Mouse (Mus musculus) CH12.LX (cell line): ENCODE results near the gene Prr36. TPM values are rescaled to one million over a fixed set of nuclear protein-coding genes. Genes with fewer than 3 reads are reported as not detected.

Experiments used
- DNase-seq: peaks from one replicate; pipeline ENCODE4 v3.0.0-alpha.2; 2013; ENCODE audit errors: extremely low read depth
- H3K27ac ChIP-seq: 2 replicates; pipeline ENCODE4 v1.5.1; 2012; ENCODE audit warnings: low read depth, mild to moderate bottlenecking, control low read depth, moderate library complexity; ENCODE audit not compliant: insufficient read depth
- H3K27me3 ChIP-seq: replicated peaks from 2 replicates; pipeline ENCODE3; 2012; ENCODE audit warnings: inconsistent platforms
- H3K36me3 ChIP-seq, 2 experiments: replicated peaks in 1 of 2; 2 replicates each; pipeline versions ENCODE3 to v1.6.1; 2012; ENCODE audit warnings: inconsistent platforms in 1 of 2, low read length in 1 of 2, mild to moderate bottlenecking in 1 of 2, mixed read lengths in 1 of 2, moderate library complexity in 1 of 2; ENCODE audit not compliant: control insufficient read depth in 1 of 2, insufficient read depth in 1 of 2
- H3K4me1 ChIP-seq, 2 experiments: 2 replicates each; pipeline ENCODE4 v1.6.1; 2012; ENCODE audit warnings: inconsistent platforms in 1 of 2, moderate library complexity in 1 of 2; ENCODE audit not compliant: insufficient read depth in 2 of 2, control insufficient read depth in 1 of 2
- H3K4me2 ChIP-seq: 2 replicates; pipeline ENCODE4 v1.6.1; 2012; ENCODE audit warnings: low read depth, mild to moderate bottlenecking, control low read depth; ENCODE audit not compliant: poor library complexity, insufficient read depth, severe bottlenecking
- H3K4me3 ChIP-seq, 3 experiments: fragments of 150-350 bp in 1 of 3; sonication (generic) in 1 of 3; replicated peaks in 1 of 3; 2 replicates each; pipeline versions ENCODE3 to v1.5.1; 2011 to 2012; ENCODE audit warnings: low read depth in 2 of 3, low read length in 2 of 3, mild to moderate bottlenecking in 2 of 3, moderate library complexity in 2 of 3, control low read depth in 1 of 3, improper control_type of control experiment in 1 of 3, inconsistent platforms in 1 of 3, mixed read lengths in 1 of 3; ENCODE audit not compliant: poor library complexity in 1 of 3
- H3K79me2 ChIP-seq: replicated peaks from 2 replicates; pipeline ENCODE4 v1.6.1; 2012; ENCODE audit warnings: mild to moderate bottlenecking, moderate library complexity; ENCODE audit not compliant: control insufficient read depth, poor library complexity, insufficient read depth, severe bottlenecking; ENCODE audit errors: extremely low read depth
- H3K9ac ChIP-seq: 2 replicates; pipeline ENCODE4 v1.6.1; 2012; ENCODE audit warnings: low read depth, mild to moderate bottlenecking, control low read depth, moderate library complexity; ENCODE audit not compliant: insufficient read depth
- H3K9me3 ChIP-seq: replicated peaks from 2 replicates; pipeline ENCODE3; 2012; ENCODE audit warnings: low read length, inconsistent platforms, mixed read lengths
- CTCF ChIP-seq, 2 experiments: IDR thresholded peaks in 1 of 2; conservative IDR thresholded peaks in 1 of 2; 2 replicates each; pipeline ENCODE4 v1.5.1; 2011 to 2012; ENCODE audit warnings: low read depth in 2 of 2, low read length in 2 of 2, improper control_type of control experiment in 1 of 2, inconsistent platforms in 1 of 2, mild to moderate bottlenecking in 1 of 2, moderate library complexity in 1 of 2
- E2F4 ChIP-seq: IDR thresholded peaks from 2 replicates; pipeline ENCODE4 v1.6.1; 2011; ENCODE audit warnings: low read depth, low read length, improper control_type of control experiment; ENCODE audit not compliant: insufficient replicate concordance
- ELF1 ChIP-seq: IDR thresholded peaks from 2 replicates; pipeline ENCODE4 v1.6.1; 2014; ENCODE audit warnings: low read depth, mild to moderate bottlenecking, inconsistent platforms, low read length, improper control_type of control experiment
- EP300 ChIP-seq: IDR thresholded peaks from 2 replicates; pipeline ENCODE4 v1.6.1; 2011; ENCODE audit warnings: low read length, improper control_type of control experiment
- ETS1 ChIP-seq: conservative IDR thresholded peaks from 2 replicates; pipeline ENCODE4 v1.6.1; 2012; ENCODE audit warnings: low read depth, mild to moderate bottlenecking, inconsistent platforms, low read length, improper control_type of control experiment, moderate library complexity
- HCFC1 ChIP-seq: IDR thresholded peaks from 2 replicates; pipeline ENCODE4 v1.6.1; 2012; ENCODE audit warnings: low read depth, mild to moderate bottlenecking, inconsistent platforms, low read length, improper control_type of control experiment
- JUN ChIP-seq: IDR thresholded peaks from 2 replicates; pipeline ENCODE4 v1.6.1; 2011; ENCODE audit warnings: low read depth, mild to moderate bottlenecking, low read length, improper control_type of control experiment, moderate library complexity; ENCODE audit not compliant: insufficient read depth
- KAT2A ChIP-seq: IDR thresholded peaks from 2 replicates; pipeline ENCODE4 v1.6.1; 2012; ENCODE audit warnings: low read length, improper control_type of control experiment, inconsistent platforms; ENCODE audit not compliant: insufficient replicate concordance
- MAFK ChIP-seq: IDR thresholded peaks from 2 replicates; pipeline ENCODE4 v1.6.1; 2011; ENCODE audit warnings: low read length, improper control_type of control experiment; ENCODE audit not compliant: insufficient replicate concordance
- MEF2A ChIP-seq: IDR thresholded peaks from 2 replicates; pipeline ENCODE4 v1.6.1; 2014; ENCODE audit warnings: low read depth, mild to moderate bottlenecking, inconsistent platforms, low read length, improper control_type of control experiment, borderline replicate concordance
- PAX5 ChIP-seq: IDR thresholded peaks from 2 replicates; pipeline ENCODE4 v1.6.1; 2012; ENCODE audit warnings: low read length, inconsistent platforms, mixed read lengths
- POLR2A ChIP-seq: IDR thresholded peaks from 2 replicates; pipeline ENCODE4 v1.6.1; 2011; ENCODE audit warnings: low read depth, mild to moderate bottlenecking, improper control_type of control experiment, low read length
- RAD21 ChIP-seq: IDR thresholded peaks from 2 replicates; pipeline ENCODE4 v1.6.1; 2011; ENCODE audit warnings: low read depth, mild to moderate bottlenecking, low read length, improper control_type of control experiment, moderate library complexity
- RCOR1 ChIP-seq: conservative IDR thresholded peaks from 2 replicates; pipeline ENCODE4 v1.6.1; 2012; ENCODE audit warnings: low read depth, mild to moderate bottlenecking, inconsistent platforms, low read length, improper control_type of control experiment
- TCF12 ChIP-seq: IDR thresholded peaks from 2 replicates; pipeline ENCODE4 v1.6.1; 2014; ENCODE audit warnings: low read depth, mild to moderate bottlenecking, inconsistent platforms, low read length, improper control_type of control experiment
- UBTF ChIP-seq: IDR thresholded peaks from 2 replicates; pipeline ENCODE4 v1.6.1; 2012; ENCODE audit warnings: low read depth, mild to moderate bottlenecking, inconsistent platforms, low read length, improper control_type of control experiment, moderate library complexity
- USF1 ChIP-seq: IDR thresholded peaks from 2 replicates; pipeline ENCODE4 v1.6.1; 2014; ENCODE audit warnings: low read depth, mild to moderate bottlenecking, inconsistent platforms, low read length, improper control_type of control experiment
- ZC3H11A ChIP-seq: IDR thresholded peaks from 2 replicates; pipeline ENCODE4 v1.6.1; 2012; ENCODE audit warnings: low read depth, mild to moderate bottlenecking, inconsistent platforms, low read length, improper control_type of control experiment
- ZMIZ1 ChIP-seq: IDR thresholded peaks from 2 replicates; pipeline ENCODE4 v1.6.1; 2012; ENCODE audit warnings: low read depth, mild to moderate bottlenecking, inconsistent platforms, low read length, improper control_type of control experiment
- dilution Hi-C: fragments of 300-500 bp; cut with MboI; formaldehyde crosslinking; loops from 2 replicates; pipeline ENCODE4 v1.14.3; 2020; ENCODE audit warnings: low sequenced_read_pairs; ENCODE audit not compliant: extremely low pct_unique_long_range_greater_than_20kb, extremely low pct_ligation_motif_present
- in situ Hi-C: fragments of 300-500 bp; cut with MboI; formaldehyde crosslinking; loops from 3 replicates; pipeline ENCODE4 v1.14.3; 2019; ENCODE audit warnings: low sequenced_read_pairs, low pct_ligation_motif_present, low pct_unique_long_range_greater_than_20kb, mixed read lengths
- polyA plus RNA-seq: library from polyadenylated mRNA; unstranded; fragments of >175 nt; gene quantifications from 2 replicates; pipeline ENCODE4 v1.2.1, GENCODE M21; 2012; ENCODE audit warnings: low read depth; ENCODE audit not compliant: insufficient read length
- total RNA-seq, 2 experiments: library from RNA; depleted of rRNA; stranded (reverse); fragments of 300-350 nt in 1 of 2; fragments of >200 nt in 1 of 2; gene quantifications; 2 replicates each; pipeline ENCODE4 v1.2.3; 2012 to 2014

Gene Prr36
- total and polyA plus RNA-seq, 3 experiments = 0.05 to 0.59 (median 0.13) TPM

- H3K36me3 ChIP-seq = peaks cover 13 to 14% of the 10 kb centered on the region in 2 experiments
- no peak overlapping the region for H3K4me3 ChIP-seq
- H3K27me3 ChIP-seq = no peaks in the 10 kb centered on the region
- no peaks in the 10 kb centered on the region for H3K4me1 ChIP-seq
- in situ Hi-C loops (no loop called here), dilution Hi-C loops (no loop called here)
- TF ChIP-seq PAX5 (no peak), MAFK (no peak)
- H3K4me2 ChIP-seq = no peak overlapping the region
- no peak for DNase-seq
- H3K27ac ChIP-seq = no peak overlapping the region
- no peaks in the 10 kb centered on the region for H3K79me2 ChIP-seq
- H3K9ac ChIP-seq = no peak overlapping the region
- no peaks in the 10 kb centered on the region for H3K9me3 ChIP-seq
These were observed 33.9 kb downstream of the Prr36 start for GRCm38 (mm10) chr8:4183409-4183808.

- Histone ChIP-seq H3K9ac (no peak overlapping the region), H3K79me2 (no peaks in the 10 kb centered on the region), H3K9me3 (no peaks in the 10 kb centered on the region), H3K4me1 (peaks cover 5 to 7% of the 10 kb centered on the region in 2 experiments), H3K36me3 (no peaks in the 10 kb centered on the region), H3K27ac (no peak overlapping the region), H3K4me3 (no peak overlapping the region), H3K27me3 (no peaks in the 10 kb centered on the region), H3K4me2 (no peak overlapping the region)
- dilution Hi-C loops = no loop called here
- TF ChIP-seq CTCF (conservative IDR thresholded peaks at IDR 0.05 in 1 of 2, IDR thresholded peaks at IDR 0.05 in 1 of 2; ENCODE audit: low read depth in 2 of 2, low read length in 2 of 2) = no peak
- no peak for TF ChIP-seq HCFC1
- TF ChIP-seq RAD21 = no peak
- TF ChIP-seq ZMIZ1 = no peak
- TF ChIP-seq E2F4 = no peak
- TF ChIP-seq ETS1 = no peak
- TF ChIP-seq PAX5 = no peak
- TF ChIP-seq MEF2A = no peak
- no peak for TF ChIP-seq POLR2A
- no peak for TF ChIP-seq KAT2A
- no peak for TF ChIP-seq TCF12
- TF ChIP-seq JUN = no peak
- no peak for TF ChIP-seq EP300
- no peak for TF ChIP-seq ZC3H11A
- TF ChIP-seq ELF1 = no peak
- no peak for TF ChIP-seq USF1
- no peak for TF ChIP-seq UBTF
- no peak for TF ChIP-seq RCOR1
- in situ Hi-C loops = loop anchor here (25.0 kb wide), 1 partner anchor 338 kb away; no protein-coding TSS in a partner anchor
- DNase-seq = no peak
These were observed 43.2 kb downstream of the Prr36 start for GRCm38 (mm10) chr8:4174018-4174417.
